Mouse (Mus musculus): ENCODE measurements at regions not wholly inside any gene's neighbourhood (a gene's known extent, or its start where the extent isn't known, plus 50 kb on each side); places are given as distances from the start of the nearest gene placed in this dataset.

DNA sequence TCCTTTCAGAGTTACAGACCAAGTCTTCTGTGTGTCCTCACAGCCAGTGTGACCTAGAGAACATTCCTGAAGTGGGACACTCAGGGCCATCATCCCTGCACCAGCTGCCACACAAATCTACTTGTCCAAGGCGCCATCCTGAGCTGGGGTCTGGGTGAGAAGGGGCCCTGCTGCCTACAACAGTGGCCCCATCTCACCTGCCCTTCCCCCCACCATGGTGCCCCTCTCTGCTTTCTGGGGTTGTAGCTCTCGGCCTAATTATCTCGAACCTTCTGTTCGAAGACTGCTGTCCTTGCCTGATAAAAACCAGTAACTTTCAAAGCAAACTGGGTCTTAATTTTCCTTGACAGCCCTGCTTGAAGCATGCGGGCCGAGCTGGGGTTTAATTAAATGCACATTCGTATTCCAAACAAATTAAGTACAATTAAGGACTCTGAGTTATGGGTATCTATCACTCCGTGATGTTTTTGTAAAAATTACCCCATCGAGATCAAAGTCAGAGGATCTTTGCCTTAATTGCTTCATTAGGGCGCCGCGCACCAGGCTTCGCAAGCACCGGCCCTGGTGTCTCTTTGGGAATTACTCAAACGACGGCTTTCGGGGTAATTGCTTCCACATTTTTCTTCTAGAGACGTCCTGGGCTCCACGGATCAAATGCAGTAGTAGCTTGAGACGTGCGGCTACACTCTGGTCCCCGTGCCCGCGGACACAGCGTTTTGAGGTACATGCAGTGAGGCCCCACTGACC, 65.8 kb upstream of the Ttc34 start:
- TF ChIP-seq CTCF (IDR thresholded peaks at IDR 0.05; ENCODE audit: low read depth) (no peak), EP300 (IDR thresholded peaks at IDR 0.05; ENCODE audit: low read depth) (no peak)
